ENCODE assay signal across 10 mouse cellular contexts in the genomic region with DNA sequence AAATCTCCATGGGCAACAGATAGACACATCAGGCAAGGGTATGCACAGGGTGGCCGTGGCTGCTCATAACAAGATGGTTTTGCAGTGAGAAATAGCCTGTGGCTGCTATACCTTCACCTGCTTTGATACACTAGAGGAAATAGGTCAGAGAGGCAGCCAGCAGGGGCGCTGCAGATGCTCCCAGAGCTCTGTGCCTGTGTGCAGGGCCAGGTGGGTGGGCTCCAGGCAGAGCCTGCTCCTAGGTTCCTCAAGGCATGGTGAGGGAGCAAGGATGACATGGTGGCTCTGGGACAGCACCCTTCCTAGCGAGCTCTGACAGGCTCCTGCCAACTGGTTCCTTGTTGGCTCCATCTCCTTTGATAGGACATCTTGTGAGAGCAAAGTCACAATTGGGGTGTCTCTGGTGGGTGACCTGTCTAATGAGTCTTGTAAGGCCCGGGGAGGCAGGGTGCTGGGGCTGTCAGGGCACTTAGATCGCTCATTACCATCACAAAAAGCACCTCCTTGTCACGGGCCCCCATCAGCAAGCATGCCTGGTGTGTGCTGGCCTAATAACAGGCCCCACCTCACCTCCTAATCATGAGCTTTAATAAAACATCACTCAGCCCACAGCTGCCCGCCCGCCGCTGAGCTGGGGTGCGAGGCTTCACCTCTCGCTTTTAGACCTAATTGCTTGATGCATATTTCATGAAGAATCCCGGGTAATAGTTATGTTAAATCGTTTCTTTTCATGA. TPM values are rescaled to one million over a fixed set of nuclear protein-coding genes. Genes with fewer than 3 reads are reported as not detected.
A peak's percentile ranks its signal among the peaks of the same experiment; 100 is the strongest.
DNase-seq lines count a peak whose midpoint lies in the region; ATAC-seq and TF ChIP-seq lines count a peak whose summit lies in the region.
"Had no signal": no experiment of that assay in that cellular context is flagged by ENCODE, and none has a peak within 500 bp of the region (broad histone marks: within the 10 kb centered on the region; RNA-seq: fewer than 3 reads in every experiment).

No protein-coding gene starts in this region.

- H3K27me3 ChIP-seq in kidney, postnatal 0 days (ENCODE audit: insufficient read depth, low read length), result no peaks in the 10 kb centered on the region
- H3K27me3 ChIP-seq in ES-Bruce4 (ENCODE audit: control insufficient read depth, insufficient read depth, low read length, poor library complexity, severe bottlenecking), result no peaks in the 10 kb centered on the region
- H3K27me3 ChIP-seq in forebrain, embryonic 11.5 days (ENCODE audit: control insufficient read depth, insufficient read depth, low read length), result no peaks in the 10 kb centered on the region
- no peaks in the 10 kb centered on the region for H3K27me3 ChIP-seq in midbrain, embryonic 14.5 days (ENCODE audit: control insufficient read depth, insufficient read depth, low read length)

- no peaks in the 10 kb centered on the region for H3K4me1 ChIP-seq in kidney, postnatal 0 days (replicated peaks; ENCODE audit: insufficient read depth, low read length)
- H3K4me1 ChIP-seq in ES-Bruce4 (ENCODE audit: control insufficient read depth, insufficient read depth, low read length), result peaks cover 11% of the 10 kb centered on the region
- peaks cover 18% of the 10 kb centered on the region for H3K4me1 ChIP-seq in forebrain, embryonic 11.5 days (replicated peaks; ENCODE audit: control insufficient read depth, insufficient read depth, low read length)
- peaks cover 12% of the 10 kb centered on the region for H3K4me1 ChIP-seq in midbrain, embryonic 14.5 days (ENCODE audit: control insufficient read depth, insufficient read depth, low read length)

- no peak overlapping the region for H3K4me3 ChIP-seq in kidney, postnatal 0 days (replicated peaks; ENCODE audit: low read depth, low read length)
- H3K4me3 ChIP-seq in ES-Bruce4 (ENCODE audit: low read depth, low read length), result no peak overlapping the region
- no peak overlapping the region for H3K4me3 ChIP-seq in forebrain, embryonic 11.5 days (ENCODE audit: low read depth, low read length)
- no peak overlapping the region for H3K4me3 ChIP-seq in midbrain, embryonic 14.5 days (replicated peaks; ENCODE audit: low read depth, low read length)

- H3K9me3 ChIP-seq in kidney, postnatal 0 days (replicated peaks; ENCODE audit: low read length), result no peaks in the 10 kb centered on the region
- H3K9me3 ChIP-seq in ES-Bruce4 (replicated peaks; ENCODE audit: control insufficient read depth, insufficient read depth, low read length, poor library complexity, severe bottlenecking), result no peaks in the 10 kb centered on the region
- H3K9me3 ChIP-seq in forebrain, embryonic 11.5 days (ENCODE audit: control insufficient read depth, low read length), result no peaks in the 10 kb centered on the region
- no peaks in the 10 kb centered on the region for H3K9me3 ChIP-seq in midbrain, embryonic 14.5 days (ENCODE audit: control insufficient read depth, low read length)
- H3K9me3 ChIP-seq: G1E had no signal

- H3K36me3 ChIP-seq in kidney, postnatal 0 days (ENCODE audit: insufficient read depth, low read length), result 0 out of 2 replicates have a peak, but pooled peaks cover 2% of the 10 kb centered on the region
- no peaks in the 10 kb centered on the region for H3K36me3 ChIP-seq in ES-Bruce4 (ENCODE audit: control insufficient read depth, insufficient read depth, low read length, poor library complexity, severe bottlenecking)
- H3K36me3 ChIP-seq in forebrain, embryonic 11.5 days (ENCODE audit: control insufficient read depth, insufficient read depth, low read length), result no peaks in the 10 kb centered on the region
- no peaks in the 10 kb centered on the region for H3K36me3 ChIP-seq in midbrain, embryonic 14.5 days (ENCODE audit: control insufficient read depth, insufficient read depth, low read length)
- H3K36me3 ChIP-seq: G1E had no signal

- no peak overlapping the region for H3K9ac ChIP-seq in kidney, postnatal 0 days (ENCODE audit: low read depth, low read length)
- no peak overlapping the region for H3K9ac ChIP-seq in ES-Bruce4 (ENCODE audit: low read depth, poor library complexity, severe bottlenecking)
- H3K9ac ChIP-seq in forebrain, embryonic 11.5 days (ENCODE audit: low read length), result no peak overlapping the region
- no peak overlapping the region for H3K9ac ChIP-seq in midbrain, embryonic 14.5 days (replicated peaks; ENCODE audit: low read length)

- no peak for TF ChIP-seq EP300 in ES-Bruce4 (IDR thresholded peaks at IDR 0.05; ENCODE audit: insufficient read depth, low read depth, low read length)

- no peak overlapping the region for H3K4me2 ChIP-seq in kidney, postnatal 0 days (ENCODE audit: low read length)
- no peak overlapping the region for H3K4me2 ChIP-seq in forebrain, embryonic 11.5 days (ENCODE audit: low read depth, low read length, severe bottlenecking)
- H3K4me2 ChIP-seq in midbrain, embryonic 14.5 days (ENCODE audit: low read length), result no peak overlapping the region

- 74% methylated on average over 13 of the region's 13 CpGs for WGBS in kidney, postnatal 0 days
- 52% methylated on average over 13 of the region's 13 CpGs for WGBS in forebrain, embryonic 11.5 days
- WGBS in midbrain, embryonic 14.5 days, result 31% methylated on average over 13 of the region's 13 CpGs

- TF ChIP-seq CTCF in kidney, postnatal 0 days (IDR thresholded peaks at IDR 0.05; ENCODE audit: low read depth), result peak; percentile 66
- TF ChIP-seq CTCF in ES-Bruce4 (IDR thresholded peaks at IDR 0.05; ENCODE audit: low read depth, low read length), result peak; percentile 79

- H3K27ac ChIP-seq in kidney, postnatal 0 days, result no peak overlapping the region
- H3K27ac ChIP-seq in ES-Bruce4 (ENCODE audit: insufficient read depth, low read length), result no peak overlapping the region
- peak overlapping the region; percentile 50 for H3K27ac ChIP-seq in forebrain, embryonic 11.5 days (ENCODE audit: low read depth, low read length)
- no peak overlapping the region for H3K27ac ChIP-seq in midbrain, embryonic 14.5 days (replicated peaks; ENCODE audit: low read depth, low read length)

- ATAC-seq in kidney, postnatal 0 days (replicated peaks; ENCODE audit: low FRiP score, low read depth), result no peak
- ATAC-seq in forebrain, embryonic 11.5 days (replicated peaks; ENCODE audit: low FRiP score), result peak; percentile 60; the same call in 1 of the 2 replicates
- ATAC-seq in midbrain, embryonic 14.5 days (ENCODE audit: low FRiP score, low TSS enrichment), result peak; percentile 41; the same call in 1 of the 2 replicates
- no peak for ATAC-seq in granulocyte monocyte progenitor cell, adult 5-6 weeks (replicated peaks; ENCODE audit: poor library complexity, severe bottlenecking)

- DNase-seq in kidney, postnatal 0 days (ENCODE audit: low spot score), result no peak
- no peak for DNase-seq in kidney, adult 18-20 months
- peak; percentile 74 for DNase-seq in forebrain, embryonic 11.5 days (ENCODE audit: low spot score)
- peak; percentile 69 for DNase-seq in midbrain, embryonic 14.5 days
- no peak for DNase-seq in ovary, postnatal 14 days (ENCODE audit: low spot score)
- DNase-seq in left cerebral cortex, adult 8-10 months (ENCODE audit: low spot score in 2 of 2), result no peak
- DNase-seq: heart, adult 11 months had no signal

- no peak for TF ChIP-seq POLR2A in ES-Bruce4 (IDR thresholded peaks at IDR 0.05; ENCODE audit: insufficient read depth, low read length)

RNA-seq across cellular contexts. Expression of gene Slc25a51, which starts 18.3 kb away (rescaled TPM):
- polyA plus RNA-seq in kidney, postnatal 0 days (2015; fragmentation: Nextera tagmentation; extraction: Ambion mirVana), result 62.9 and 70.3 TPM in 2 replicates
- 43.0 and 45.7 TPM in 2 replicates for polyA plus RNA-seq in ES-Bruce4 (2011; ENCODE audit: insufficient read depth, insufficient read length, low read depth, missing spikeins)
- 79.4 and 87.0 TPM in 2 replicates for polyA plus RNA-seq in forebrain, embryonic 11.5 days (2014; fragmentation: Nextera tagmentation; extraction: Ambion mirVana)
- 79.5 and 83.4 TPM in 2 replicates for polyA plus RNA-seq in midbrain, embryonic 14.5 days (2014; fragmentation: Nextera tagmentation; extraction: Ambion mirVana)
- 40.3 and 49.4 TPM in 2 replicates for total RNA-seq in granulocyte monocyte progenitor cell, adult 5-6 weeks (2014; fragmentation: Nextera tagmentation)
- total RNA-seq in granulocyte monocyte progenitor cell, adult 5-6 weeks (2017), result 32.4 and 37.1 TPM in 2 replicates
- 100 to 1,000 TPM; 108 to 114 (median 111) TPM for total RNA-seq in left cerebral cortex, adult 8-10 months (2022)

Comparison
In these comparisons a context has a peak if more than half of its experiments do, and no peak if none do; other contexts are left out.
1. ATAC-seq: peak in forebrain, embryonic 11.5 days (single experiment) and midbrain, embryonic 14.5 days (single experiment); none in kidney, postnatal 0 days (single experiment) and granulocyte monocyte progenitor cell, adult 5-6 weeks (single experiment).
2. DNase-seq: peak in forebrain, embryonic 11.5 days (single experiment) and midbrain, embryonic 14.5 days (single experiment); none in kidney, postnatal 0 days (single experiment), kidney, adult 18-20 months (single experiment), ovary, postnatal 14 days (single experiment) and left cerebral cortex, adult 8-10 months (0 of 2).